Mouse (Mus musculus) midbrain, embryonic 11.5 days (tissue): Measurements from ENCODE around the gene Zdhhc1. TPM values are rescaled to one million over a fixed set of nuclear protein-coding genes. Genes with fewer than 3 reads are reported as not detected.

ENCODE experiments used
- ATAC-seq: fragments of 200-750 bp; cut with Nextera tagmentation; 2 replicates; pipeline ENCODE4 v1.8.0; 2017; ENCODE audit warnings: moderate TSS enrichment, moderate library complexity; ENCODE audit not compliant: low FRiP score
- DNase-seq: peaks from one replicate; pipeline ENCODE4 v3.0.0; 2015; ENCODE audit warnings: low spot score; ENCODE audit errors: missing footprints
- H3K27ac ChIP-seq: fragments of 300-500 bp; sonication (generic); 2 replicates; pipeline ENCODE4 v1.5.1; 2014; ENCODE audit warnings: low read depth, low read length
- H3K27me3 ChIP-seq: fragments of 300-500 bp; sonication (generic); 2 replicates; pipeline ENCODE4 v1.6.1; 2014; ENCODE audit warnings: mild to moderate bottlenecking, low read length, moderate library complexity, mixed read lengths; ENCODE audit not compliant: control insufficient read depth, insufficient read depth
- H3K36me3 ChIP-seq: fragments of 300-500 bp; sonication (generic); 2 replicates; pipeline ENCODE4 v1.6.1; 2014; ENCODE audit warnings: mild to moderate bottlenecking, low read length, moderate library complexity, mixed read lengths; ENCODE audit not compliant: control insufficient read depth, insufficient read depth
- H3K4me1 ChIP-seq: fragments of 300-500 bp; sonication (generic); 2 replicates; pipeline ENCODE4 v1.6.1; 2014; ENCODE audit warnings: low read length; ENCODE audit not compliant: control insufficient read depth, insufficient read depth
- H3K4me2 ChIP-seq: fragments of 300-500 bp; sonication (generic); 2 replicates; pipeline ENCODE4 v1.6.1; 2014; ENCODE audit warnings: mild to moderate bottlenecking, moderate library complexity
- H3K4me3 ChIP-seq: fragments of 300-500 bp; sonication (generic); 2 replicates; pipeline ENCODE4 v1.5.1; 2014; ENCODE audit warnings: low read depth, low read length
- H3K9ac ChIP-seq: fragments of 300-500 bp; sonication (generic); 2 replicates; pipeline ENCODE4 v1.6.1; 2014; ENCODE audit warnings: low read length
- H3K9me3 ChIP-seq: fragments of 300-500 bp; sonication (generic); 2 replicates; pipeline ENCODE4 v1.6.1; 2016; ENCODE audit warnings: low read length; ENCODE audit not compliant: control insufficient read depth
- WGBS: fragments of 180-500 bp; shearing (Covaris S2); extraction: QIAGEN DNeasy Blood & Tissue Kit; methylation state at CpG from one replicate; pipeline ENCODE4 v1.1.7; 2014; 5-methylcytosine and 5-hydroxymethylcytosine counted together
- polyA plus RNA-seq: library from polyadenylated mRNA; unstranded; fragments of >200 nt; fragmentation: Nextera tagmentation; extraction: Ambion mirVana; gene quantifications from 2 replicates; pipeline ENCODE4 v1.2.1, GENCODE M21; 2014

Gene Zdhhc1
- polyA plus RNA-seq: 14.5 and 19.0 TPM in 2 replicates

DNA sequence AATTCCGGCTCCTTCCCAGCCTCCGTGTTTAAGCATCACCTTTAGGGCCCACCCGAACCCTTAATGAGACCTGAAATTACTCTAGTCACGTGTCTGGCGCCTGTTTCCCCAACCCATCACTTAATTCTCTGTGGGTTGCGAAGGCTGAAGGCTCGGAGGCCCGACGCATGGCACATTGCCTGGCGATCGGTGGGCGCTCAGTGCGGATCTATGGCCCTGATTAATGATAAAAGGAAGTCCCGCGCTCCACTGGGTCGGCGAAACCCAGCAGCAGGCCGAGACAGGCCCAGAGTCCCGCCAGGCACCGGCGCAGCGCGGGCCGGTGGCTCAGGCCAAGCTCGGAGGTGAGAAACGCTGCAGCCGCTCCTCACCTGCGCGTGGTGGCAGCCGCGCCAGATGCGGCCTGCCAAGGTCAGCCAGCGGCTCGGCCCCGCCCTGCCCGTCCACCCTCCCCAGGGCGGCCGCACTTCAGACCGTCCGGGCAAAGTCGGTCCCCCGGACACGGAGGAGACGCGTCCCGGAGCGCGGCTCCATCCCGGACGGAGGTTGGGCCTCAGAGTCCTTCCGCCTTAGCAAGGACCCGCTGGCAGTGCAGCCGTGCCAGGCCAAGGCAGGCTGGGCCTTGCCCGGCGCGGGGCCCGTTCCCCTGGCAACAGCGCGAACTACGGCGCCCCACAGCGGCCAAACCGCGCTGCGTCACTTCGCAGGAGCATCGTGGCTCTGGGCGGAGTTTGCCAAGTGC lies at the start of gene Zdhhc1:
Gene Zdhhc1, minus strand, starts transcription at position 464 of the 742 bp plus-strand sequence.
- ATAC-seq (peak; percentile 92), DNase-seq (peak; percentile 99)
- no peaks in the 10 kb centered on the region for H3K36me3 ChIP-seq
- peak within 1 kb of the TSS; percentile 79 for H3K9ac ChIP-seq
- 0 out of 2 replicates have a peak within 1 kb of the TSS, but pooled peaks have one; percentile 8 for H3K27ac ChIP-seq
- H3K4me1 ChIP-seq: peaks cover 13% of the 10 kb centered on the region
- WGBS: under 1% methylated on average over 67 of the region's 68 CpGs
- no peaks in the 10 kb centered on the region for H3K27me3 ChIP-seq
- peak within 1 kb of the TSS; percentile 78 for H3K4me3 ChIP-seq
- H3K4me2 ChIP-seq: peak within 1 kb of the TSS; percentile 93
- no peaks in the 10 kb centered on the region for H3K9me3 ChIP-seq

GRCm38 (mm10) chr8:105545249-105545648 lies 48.5 kb upstream of the Zdhhc1 start:
- H3K9ac ChIP-seq: no peak overlapping the region
- WGBS: 88% methylated on average over 3 of the region's 3 CpGs
- DNase-seq (no peak), ATAC-seq (no peak)
- no peaks in the 10 kb centered on the region for H3K4me1 ChIP-seq
- H3K9me3 ChIP-seq: no peaks in the 10 kb centered on the region
- no peak overlapping the region for H3K27ac ChIP-seq
- H3K4me3 ChIP-seq: no peak overlapping the region
- no peaks in the 10 kb centered on the region for H3K27me3 ChIP-seq
- H3K4me2 ChIP-seq: no peak overlapping the region
- H3K36me3 ChIP-seq: no peaks in the 10 kb centered on the region

DNA sequence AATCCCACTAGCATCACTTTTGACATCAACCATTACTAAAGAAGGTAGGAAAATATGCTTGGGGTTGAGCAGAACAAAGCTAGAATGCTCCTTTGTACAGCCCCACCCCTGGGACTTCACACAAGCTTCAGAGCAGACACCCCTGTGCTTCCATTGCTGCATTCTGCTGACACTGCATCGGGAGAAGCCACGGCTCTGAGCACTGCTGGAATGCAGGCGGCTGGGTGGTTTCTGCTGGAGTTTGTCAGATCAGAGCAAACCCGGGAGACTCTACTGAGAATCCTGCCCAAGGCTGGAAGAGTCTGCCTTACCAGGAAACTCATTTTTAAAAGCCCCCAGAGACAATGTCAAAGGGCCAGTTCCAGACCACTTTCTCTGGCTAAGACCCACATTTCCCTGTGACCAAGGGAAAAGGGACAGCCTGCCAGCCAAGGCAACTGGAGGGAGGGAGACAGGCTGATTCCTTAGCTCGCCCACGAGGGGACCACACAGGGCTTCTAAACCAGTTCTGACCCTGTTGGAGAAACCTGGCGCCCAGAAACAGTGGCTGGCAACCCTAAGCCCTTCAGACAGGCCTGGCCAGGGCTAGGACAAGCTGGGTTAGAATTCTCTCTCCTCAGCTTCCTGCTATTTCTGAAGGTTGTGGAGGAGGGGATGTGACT lies 48.0 kb upstream of the Zdhhc1 start:
- no peaks in the 10 kb centered on the region for H3K36me3 ChIP-seq
- H3K9me3 ChIP-seq: no peaks in the 10 kb centered on the region
- no peak overlapping the region for H3K4me2 ChIP-seq
- H3K4me3 ChIP-seq: no peak overlapping the region
- no peak overlapping the region for H3K9ac ChIP-seq
- H3K4me1 ChIP-seq: no peaks in the 10 kb centered on the region
- no peak for DNase-seq
- ATAC-seq: no peak
- H3K27ac ChIP-seq: no peak overlapping the region
- no peaks in the 10 kb centered on the region for H3K27me3 ChIP-seq
- WGBS: 66% methylated on average over 7 of the region's 7 CpGs

- Histone ChIP-seq H3K36me3 (peaks cover 4% of the 10 kb centered on the region; the same call in 1 of the 2 replicates), H3K27me3 (no peaks in the 10 kb centered on the region), H3K9me3 (no peaks in the 10 kb centered on the region), H3K9ac (no peak overlapping the region), H3K4me2 (no peak overlapping the region), H3K4me3 (no peak overlapping the region), H3K27ac (no peak overlapping the region), H3K4me1 (no peaks in the 10 kb centered on the region)
- DNase-seq (no peak), ATAC-seq (no peak)
- 69% methylated on average over 1 of the region's 1 CpGs for WGBS
Observed at GRCm38 (mm10) chr8:105543703-105544102, 47.0 kb upstream of the Zdhhc1 start.

- Histone ChIP-seq H3K4me1 (no peaks in the 10 kb centered on the region), H3K9ac (no peak overlapping the region), H3K27me3 (no peaks in the 10 kb centered on the region), H3K36me3 (peaks cover 4% of the 10 kb centered on the region; the same call in 1 of the 2 replicates), H3K4me3 (no peak overlapping the region), H3K4me2 (no peak overlapping the region), H3K9me3 (no peaks in the 10 kb centered on the region), H3K27ac (no peak overlapping the region)
- 93% methylated on average over 2 of the region's 2 CpGs for WGBS
- DNase-seq (no peak), ATAC-seq (no peak)
Observed at GRCm38 (mm10) chr8:105542808-105543207, 46.1 kb upstream of the Zdhhc1 start.

- no peak for DNase-seq
- H3K27ac ChIP-seq: no peak overlapping the region
- ATAC-seq: no peak
- H3K4me1 ChIP-seq: no peaks in the 10 kb centered on the region
- no peak overlapping the region for H3K9ac ChIP-seq
- peaks cover 4% of the 10 kb centered on the region; the same call in 1 of the 2 replicates for H3K36me3 ChIP-seq
- H3K27me3 ChIP-seq: no peaks in the 10 kb centered on the region
- H3K9me3 ChIP-seq: no peaks in the 10 kb centered on the region
- no peak overlapping the region for H3K4me3 ChIP-seq
- 81% methylated on average over 3 of the region's 3 CpGs for WGBS
- H3K4me2 ChIP-seq: no peak overlapping the region
Observed at GRCm38 (mm10) chr8:105542032-105542656, 45.4 kb upstream of the Zdhhc1 start.

DNA sequence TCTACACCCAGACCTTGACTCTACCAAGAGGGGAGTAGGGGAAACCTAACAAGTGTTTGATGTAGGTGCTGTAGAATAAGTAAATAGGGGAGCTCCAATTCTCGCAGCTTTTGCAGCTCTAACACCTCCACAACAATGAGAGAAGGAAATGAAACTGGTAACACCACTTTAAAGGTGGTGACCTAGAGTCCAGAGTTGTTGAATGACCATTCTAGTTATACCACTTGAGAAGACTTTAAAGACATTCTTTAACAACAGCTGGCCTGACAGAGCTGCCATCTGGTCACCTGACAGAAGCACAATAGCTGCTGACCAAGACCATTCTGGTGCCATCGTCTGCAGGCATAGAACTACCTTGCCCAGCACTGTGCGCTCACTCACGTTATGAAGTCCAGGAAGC lies 42.2 kb upstream of the Zdhhc1 start:
- peaks cover 4% of the 10 kb centered on the region; the same call in 1 of the 2 replicates for H3K36me3 ChIP-seq
- no peak overlapping the region for H3K4me2 ChIP-seq
- no peaks in the 10 kb centered on the region for H3K27me3 ChIP-seq
- ATAC-seq (no peak), DNase-seq (no peak)
- H3K9ac ChIP-seq: no peak overlapping the region
- WGBS: 85% methylated on average over 4 of the region's 4 CpGs
- no peak overlapping the region for H3K4me3 ChIP-seq
- H3K4me1 ChIP-seq: no peaks in the 10 kb centered on the region
- H3K27ac ChIP-seq: no peak overlapping the region
- H3K9me3 ChIP-seq: no peaks in the 10 kb centered on the region

GRCm38 (mm10) chr8:105537011-105537677 lies 40.4 kb upstream of the Zdhhc1 start:
- no peak for DNase-seq
- no peak for ATAC-seq
- Histone ChIP-seq H3K36me3 (peaks cover 4% of the 10 kb centered on the region; the same call in 1 of the 2 replicates), H3K4me1 (peaks cover 5% of the 10 kb centered on the region), H3K4me3 (no peak overlapping the region), H3K9ac (no peak overlapping the region), H3K27ac (no peak overlapping the region), H3K27me3 (no peaks in the 10 kb centered on the region), H3K9me3 (no peaks in the 10 kb centered on the region), H3K4me2 (no peak overlapping the region)
- 92% methylated on average over 6 of the region's 6 CpGs for WGBS
